Mouse (Mus musculus) liver, embryonic 13.5 days (tissue): ENCODE results near the gene Crtam. TPM values are rescaled to one million over a fixed set of nuclear protein-coding genes. Genes with fewer than 3 reads are reported as not detected.

Experiments
- ATAC-seq: fragments of 200-750 bp; cut with Nextera tagmentation; 2 replicates; pipeline ENCODE4 v1.8.0; 2017; ENCODE audit warnings: low read depth, mild to moderate bottlenecking, moderate number of reproducible peaks, moderate library complexity
- DNase-seq: peaks from one replicate; pipeline ENCODE4 v3.0.0; 2022
- H3K27ac ChIP-seq: fragments of 300-500 bp; sonication (generic); 2 replicates; pipeline ENCODE4 v1.5.1; 2015; ENCODE audit warnings: moderate library complexity, mild to moderate bottlenecking, inconsistent platforms
- H3K27me3 ChIP-seq: fragments of 300-500 bp; sonication (generic); 2 replicates; pipeline ENCODE4 v1.6.1; 2015; ENCODE audit warnings: mild to moderate bottlenecking, inconsistent platforms
- H3K36me3 ChIP-seq: fragments of 300-500 bp; sonication (generic); 2 replicates; pipeline ENCODE4 v1.6.1; 2015; ENCODE audit warnings: mild to moderate bottlenecking, inconsistent platforms
- H3K4me1 ChIP-seq: fragments of 300-500 bp; sonication (generic); replicated peaks from 2 replicates; pipeline ENCODE4 v1.6.1; 2015; ENCODE audit warnings: inconsistent platforms
- H3K4me2 ChIP-seq: fragments of 300-500 bp; sonication (generic); 2 replicates; pipeline ENCODE4 v1.6.1; 2015; ENCODE audit warnings: inconsistent platforms, mild to moderate bottlenecking, moderate library complexity
- H3K4me3 ChIP-seq: fragments of 300-500 bp; sonication (generic); replicated peaks from 2 replicates; pipeline ENCODE4 v1.5.1; 2015; ENCODE audit warnings: mild to moderate bottlenecking, inconsistent platforms
- H3K9ac ChIP-seq: fragments of 300-500 bp; sonication (generic); 2 replicates; pipeline ENCODE4 v1.6.1; 2015; ENCODE audit warnings: mild to moderate bottlenecking, inconsistent platforms
- H3K9me3 ChIP-seq: fragments of 300-500 bp; sonication (generic); replicated peaks from 2 replicates; pipeline ENCODE4 v1.6.1; 2016; ENCODE audit warnings: inconsistent platforms
- WGBS: fragments of 180-500 bp; shearing (Covaris S2); methylation state at CpG from one replicate; pipeline ENCODE4 v1.1.7; 2015; ENCODE audit not compliant: insufficient replicate concordance; 5-methylcytosine and 5-hydroxymethylcytosine counted together
- polyA plus RNA-seq: library from polyadenylated mRNA; unstranded; fragments of >200 nt; fragmentation: Nextera tagmentation; extraction: Ambion mirVana; gene quantifications from 2 replicates; pipeline ENCODE4 v1.2.1, GENCODE M21; 2015

Crtam gene
- polyA plus RNA-seq: 0.03 TPM in 2 replicates

- H3K4me1 ChIP-seq: no peaks in the 10 kb centered on the region
- H3K4me2 ChIP-seq: no peak within 1 kb of the TSS
- 26% methylated on average over 4 of the region's 4 CpGs for WGBS
- H3K27me3 ChIP-seq: no peaks in the 10 kb centered on the region
- DNase-seq (no peak), ATAC-seq (no peak)
- H3K9ac ChIP-seq: no peak within 1 kb of the TSS
- H3K36me3 ChIP-seq: no peaks in the 10 kb centered on the region
- H3K4me3 ChIP-seq: no peak within 1 kb of the TSS
- no peak within 1 kb of the TSS for H3K27ac ChIP-seq
- no peaks in the 10 kb centered on the region for H3K9me3 ChIP-seq
These were observed at the start of gene Crtam for GRCm38 (mm10) chr9:41004415-41004814. Gene Crtam (minus strand): TSS chr9:41004628.

DNA sequence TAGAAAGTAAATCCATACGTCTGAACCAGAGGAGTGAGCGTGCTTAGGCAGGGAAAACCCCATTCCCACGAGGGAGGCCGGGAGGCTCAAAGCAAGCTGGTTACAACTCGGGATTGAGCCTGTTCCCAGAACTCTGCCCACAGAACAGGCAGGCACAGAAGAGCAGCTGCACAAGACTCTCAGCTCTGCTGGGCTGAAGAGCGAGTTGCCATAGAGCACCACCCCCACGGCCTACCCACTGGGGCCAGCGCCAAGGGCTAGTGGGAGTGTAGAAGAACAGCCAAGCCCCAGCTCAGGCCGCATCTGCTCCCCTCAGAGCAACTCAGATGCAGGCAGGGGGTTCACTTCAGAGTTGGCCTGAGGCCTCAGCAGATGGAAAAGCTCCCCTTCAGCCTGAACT, 49.7 kb upstream of the Crtam start:
- Histone ChIP-seq H3K9me3 (no peaks in the 10 kb centered on the region), H3K27me3 (no peaks in the 10 kb centered on the region), H3K9ac (no peak overlapping the region), H3K4me2 (no peak overlapping the region), H3K4me1 (peaks cover 53% of the 10 kb centered on the region), H3K27ac (no peak overlapping the region), H3K36me3 (no peaks in the 10 kb centered on the region), H3K4me3 (no peak overlapping the region)
- DNase-seq: no peak
- ATAC-seq: no peak
- 81% methylated on average over 9 of the region's 9 CpGs for WGBS

GRCm38 (mm10) chr9:41053478-41053877, 49.0 kb upstream of the Crtam start:
- no peak for DNase-seq
- no peak overlapping the region for H3K9ac ChIP-seq
- H3K4me2 ChIP-seq: no peak overlapping the region
- peaks cover 53% of the 10 kb centered on the region for H3K4me1 ChIP-seq
- H3K27ac ChIP-seq: no peak overlapping the region
- no peaks in the 10 kb centered on the region for H3K36me3 ChIP-seq
- no peaks in the 10 kb centered on the region for H3K27me3 ChIP-seq
- no peaks in the 10 kb centered on the region for H3K9me3 ChIP-seq
- no peak for ATAC-seq
- WGBS: 38% methylated on average over 4 of the region's 4 CpGs
- no peak overlapping the region for H3K4me3 ChIP-seq

GRCm38 (mm10) chr9:41051080-41051932, 46.9 kb upstream of the Crtam start:
- Histone ChIP-seq H3K36me3 (no peaks in the 10 kb centered on the region; the same call in 1 of the 2 replicates), H3K4me1 (peaks cover 63% of the 10 kb centered on the region), H3K9me3 (no peaks in the 10 kb centered on the region), H3K27me3 (no peaks in the 10 kb centered on the region), H3K4me2 (no peak overlapping the region), H3K27ac (no peak overlapping the region), H3K4me3 (no peak overlapping the region), H3K9ac (no peak overlapping the region)
- ATAC-seq: no peak
- 49% methylated on average over 11 of the region's 11 CpGs for WGBS
- DNase-seq: no peak

GRCm38 (mm10) chr9:41050331-41051079, 46.1 kb upstream of the Crtam start:
- Histone ChIP-seq H3K27ac (no peak overlapping the region), H3K4me2 (no peak overlapping the region), H3K36me3 (no peaks in the 10 kb centered on the region; the same call in 1 of the 2 replicates), H3K9ac (no peak overlapping the region), H3K4me3 (no peak overlapping the region), H3K27me3 (no peaks in the 10 kb centered on the region), H3K4me1 (peaks cover 63% of the 10 kb centered on the region), H3K9me3 (no peaks in the 10 kb centered on the region)
- ATAC-seq: no peak
- WGBS: 59% methylated on average over 12 of the region's 12 CpGs
- no peak for DNase-seq

DNA sequence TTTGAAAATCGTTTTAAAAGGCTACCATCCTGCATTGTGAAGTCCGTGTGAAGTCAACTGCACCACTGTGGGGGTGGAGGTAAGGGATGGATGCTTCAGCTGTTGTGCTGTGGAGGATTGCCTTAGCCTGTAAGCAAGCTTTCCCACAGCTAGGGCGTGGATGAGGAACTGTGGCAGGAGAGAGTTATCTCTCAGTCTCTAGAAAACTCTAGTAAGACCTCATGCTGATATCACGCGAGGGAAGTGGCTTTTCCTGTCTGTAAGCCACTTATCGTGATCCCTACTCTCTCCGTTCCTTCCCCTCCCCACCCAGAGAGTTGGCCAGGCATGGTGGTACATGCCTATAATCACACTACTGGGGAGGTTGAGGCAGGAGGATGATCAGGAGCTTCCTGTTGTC, 44.9 kb upstream of the Crtam start:
- no peak overlapping the region for H3K9ac ChIP-seq
- H3K27me3 ChIP-seq: no peaks in the 10 kb centered on the region
- no peak overlapping the region; the same call in 1 of the 2 replicates for H3K27ac ChIP-seq
- ATAC-seq (peak; percentile 57), DNase-seq (no peak)
- H3K4me2 ChIP-seq: peak overlapping the region; percentile 17; the same call in 1 of the 2 replicates
- no peaks in the 10 kb centered on the region; the same call in 1 of the 2 replicates for H3K36me3 ChIP-seq
- no peaks in the 10 kb centered on the region for H3K9me3 ChIP-seq
- no peak overlapping the region for H3K4me3 ChIP-seq
- 23% methylated on average over 7 of the region's 7 CpGs for WGBS
- H3K4me1 ChIP-seq: peaks cover 63% of the 10 kb centered on the region

DNA sequence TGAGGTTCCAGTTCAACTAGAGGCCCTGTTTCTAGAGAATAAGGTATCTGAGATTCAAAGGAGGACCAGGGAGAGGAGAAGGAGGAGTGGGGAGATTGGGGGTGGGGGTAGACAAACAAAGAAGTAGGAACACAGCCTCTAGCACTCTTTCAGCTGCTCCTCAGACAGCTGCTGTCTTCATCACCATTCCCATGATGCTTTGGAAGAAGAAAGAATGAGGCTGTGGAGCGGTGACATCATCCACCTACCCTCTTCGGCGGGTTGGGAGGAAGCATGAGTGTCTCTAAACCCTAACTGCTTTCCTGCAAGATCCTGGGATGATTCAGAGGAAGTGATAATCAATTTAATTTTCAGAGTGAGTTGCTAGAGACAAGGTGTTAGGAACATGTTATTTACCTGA, 44.4 kb upstream of the Crtam start:
- H3K36me3 ChIP-seq: no peaks in the 10 kb centered on the region; the same call in 1 of the 2 replicates
- WGBS: 72% methylated on average over 3 of the region's 3 CpGs
- H3K9me3 ChIP-seq: no peaks in the 10 kb centered on the region
- H3K9ac ChIP-seq: no peak overlapping the region
- no peak for ATAC-seq
- no peak for DNase-seq
- H3K27me3 ChIP-seq: no peaks in the 10 kb centered on the region
- no peak overlapping the region for H3K27ac ChIP-seq
- H3K4me1 ChIP-seq: peaks cover 63% of the 10 kb centered on the region
- no peak overlapping the region for H3K4me3 ChIP-seq
- H3K4me2 ChIP-seq: no peak overlapping the region

DNA sequence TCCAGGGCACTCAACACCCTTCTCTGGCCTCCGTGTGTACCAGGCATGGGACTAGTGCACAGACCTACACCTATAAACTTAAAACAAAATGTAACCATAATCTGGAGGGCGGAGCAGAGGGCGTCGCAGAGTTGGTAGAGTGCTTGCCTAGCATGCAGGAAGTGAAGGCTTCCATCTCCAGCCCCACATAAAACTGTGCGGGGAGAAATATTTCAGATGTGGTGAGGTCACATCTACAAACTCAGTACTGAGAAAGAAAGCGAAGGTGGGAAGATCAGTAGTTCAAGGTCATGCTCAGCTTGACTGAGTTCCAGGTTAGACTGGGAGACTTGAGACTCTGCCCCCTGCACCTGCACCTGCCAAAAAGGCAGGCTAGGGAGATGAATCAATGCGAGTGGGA, 43.8 kb upstream of the Crtam start:
- Histone ChIP-seq H3K27ac (no peak overlapping the region), H3K9me3 (no peaks in the 10 kb centered on the region), H3K4me2 (no peak overlapping the region), H3K4me1 (peaks cover 57% of the 10 kb centered on the region), H3K9ac (no peak overlapping the region), H3K4me3 (no peak overlapping the region), H3K36me3 (no peaks in the 10 kb centered on the region; the same call in 1 of the 2 replicates), H3K27me3 (no peaks in the 10 kb centered on the region)
- no peak for DNase-seq
- 80% methylated on average over 7 of the region's 7 CpGs for WGBS
- ATAC-seq: no peak

DNA sequence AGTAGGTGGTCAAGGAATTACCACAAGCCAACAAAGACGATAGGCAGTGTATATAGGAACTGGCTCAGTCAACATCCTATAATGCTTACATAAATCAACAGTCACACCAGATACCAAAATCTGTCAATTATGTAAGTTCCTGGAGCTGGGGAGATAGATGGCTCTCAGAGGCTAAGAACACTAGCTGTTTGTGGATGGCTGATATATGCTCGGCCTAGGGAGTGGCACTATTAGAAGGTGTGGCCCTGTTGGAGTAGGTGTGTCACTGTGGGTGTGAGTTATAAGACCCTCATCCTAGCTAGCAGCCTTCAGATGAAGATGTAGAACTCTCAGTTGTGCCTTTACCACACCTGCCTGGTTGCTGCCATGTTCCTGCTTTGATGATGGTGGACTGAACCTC, 43.2 kb upstream of the Crtam start:
- no peak overlapping the region for H3K4me2 ChIP-seq
- H3K9me3 ChIP-seq: no peaks in the 10 kb centered on the region
- WGBS: 34% methylated on average over 2 of the region's 2 CpGs
- H3K4me3 ChIP-seq: no peak overlapping the region
- H3K9ac ChIP-seq: no peak overlapping the region
- H3K4me1 ChIP-seq: peaks cover 51% of the 10 kb centered on the region
- no peak overlapping the region for H3K27ac ChIP-seq
- peak; percentile 40 for DNase-seq
- H3K27me3 ChIP-seq: no peaks in the 10 kb centered on the region
- ATAC-seq: peak; percentile 81
- no peaks in the 10 kb centered on the region; the same call in 1 of the 2 replicates for H3K36me3 ChIP-seq

GRCm38 (mm10) chr9:41044626-41045025, 40.2 kb upstream of the Crtam start:
- no peak overlapping the region for H3K9ac ChIP-seq
- H3K4me3 ChIP-seq: no peak overlapping the region
- peak; percentile 67 for DNase-seq
- H3K4me2 ChIP-seq: no peak overlapping the region
- no peaks in the 10 kb centered on the region; the same call in 1 of the 2 replicates for H3K36me3 ChIP-seq
- no peaks in the 10 kb centered on the region for H3K27me3 ChIP-seq
- H3K9me3 ChIP-seq: no peaks in the 10 kb centered on the region
- WGBS: 16% methylated on average over 3 of the region's 3 CpGs
- ATAC-seq: no peak
- no peak overlapping the region for H3K27ac ChIP-seq
- peaks cover 30% of the 10 kb centered on the region for H3K4me1 ChIP-seq

GRCm38 (mm10) chr9:41043641-41044040, 39.2 kb upstream of the Crtam start:
- Histone ChIP-seq H3K9me3 (no peaks in the 10 kb centered on the region), H3K27me3 (no peaks in the 10 kb centered on the region), H3K27ac (no peak overlapping the region), H3K36me3 (no peaks in the 10 kb centered on the region; the same call in 1 of the 2 replicates), H3K4me1 (peaks cover 20% of the 10 kb centered on the region), H3K9ac (no peak overlapping the region), H3K4me3 (no peak overlapping the region), H3K4me2 (no peak overlapping the region)
- 80% methylated on average over 5 of the region's 5 CpGs for WGBS
- DNase-seq: no peak
- ATAC-seq: no peak
